Mouse (Mus musculus): ENCODE results near the gene Med25.
A peak's percentile ranks its signal among the peaks of the same experiment; 100 is the strongest.
"Not testable (repeated sequence)": the region's sequence is repeated elsewhere in the genome, so short reads cannot be mapped to it uniquely, and the experiment has no call there.

Gene Med25

DNA sequence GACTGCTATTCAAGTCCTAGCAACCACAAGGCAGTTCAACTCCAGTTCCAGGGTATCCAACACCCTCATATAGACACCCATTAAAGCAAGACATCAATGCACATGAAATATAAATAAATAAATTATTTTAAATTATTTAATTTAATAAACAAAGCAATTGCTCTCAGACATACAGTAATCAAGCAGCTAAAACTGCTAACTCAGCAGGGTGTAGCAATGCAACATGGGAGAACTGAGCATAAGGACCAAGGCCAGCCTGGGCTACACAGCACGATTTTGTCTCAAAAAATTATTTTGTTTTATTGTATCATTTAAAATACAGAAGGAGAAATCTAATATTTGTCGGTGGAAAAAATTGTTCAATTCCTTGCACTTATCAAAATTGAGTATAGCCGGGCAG is 1.7 kb upstream of the Med25 start:
- DNase-seq (ENCODE audit: extremely low spot score, low read depth, low spot score): no peak

DNA sequence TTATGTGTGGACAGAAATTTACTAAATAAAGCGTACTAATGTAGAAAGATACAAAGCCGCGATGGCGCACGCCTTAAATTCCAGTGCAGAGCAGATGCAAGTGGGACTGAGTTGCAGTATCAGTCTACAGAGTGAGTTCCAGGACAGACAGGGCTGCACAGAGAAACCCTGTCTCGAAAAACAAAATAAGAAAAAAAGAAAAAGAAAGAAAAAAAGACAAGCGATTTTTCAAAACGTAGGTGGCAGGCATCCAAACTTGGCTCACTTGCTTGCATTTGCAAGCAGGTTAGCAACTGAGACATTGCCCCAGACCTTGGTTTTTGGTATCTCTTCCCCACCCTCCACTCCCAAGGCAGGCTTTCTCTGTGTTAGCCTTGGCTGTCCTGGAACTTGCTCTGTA is 685 bp upstream of the Med25 start:
- no peak for DNase-seq (ENCODE audit: extremely low spot score, low read depth, low spot score)

DNA sequence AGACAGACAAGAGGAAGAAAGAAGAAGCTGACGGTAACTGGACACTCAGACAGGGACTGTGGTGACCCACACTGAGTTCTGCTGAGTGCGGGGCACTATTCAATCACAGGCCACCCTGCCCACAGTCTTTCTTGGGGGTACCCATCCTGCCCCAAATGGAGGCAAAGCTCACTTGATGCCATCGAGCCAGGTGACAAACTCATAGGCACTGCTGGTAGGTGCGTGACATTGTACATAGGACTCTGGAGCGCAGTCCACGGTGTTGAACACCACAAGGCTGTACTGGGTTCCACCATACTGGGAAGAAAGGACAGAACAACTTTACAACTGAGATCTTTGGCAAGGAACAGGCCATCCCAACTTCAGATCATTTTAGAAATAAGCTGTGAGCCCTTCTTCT is 901 bp downstream of the Med25 start:
- DNase-seq (ENCODE audit: extremely low spot score, low read depth, low spot score): no peak

DNA sequence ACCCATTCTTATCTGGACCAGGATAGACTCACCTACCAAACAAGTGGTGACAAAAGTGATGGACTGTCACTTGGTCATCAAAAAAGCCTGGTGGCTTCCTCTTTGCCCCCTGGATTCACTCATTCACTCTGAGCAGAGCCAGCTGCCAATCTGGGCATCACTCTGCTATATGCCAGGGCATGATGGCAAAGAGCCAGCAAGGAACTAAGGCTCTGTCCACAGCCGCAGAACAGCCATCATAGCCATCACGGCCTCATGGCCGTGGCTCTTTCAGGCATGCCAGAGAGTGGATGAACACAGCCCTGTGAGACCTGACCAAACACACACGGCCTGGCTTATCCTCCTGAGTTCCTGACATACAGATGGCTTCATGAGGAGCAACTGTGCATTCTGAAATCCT is 1.8 kb downstream of the Med25 start:
- DNase-seq (ENCODE audit: extremely low spot score, low read depth, low spot score): no peak

DNA sequence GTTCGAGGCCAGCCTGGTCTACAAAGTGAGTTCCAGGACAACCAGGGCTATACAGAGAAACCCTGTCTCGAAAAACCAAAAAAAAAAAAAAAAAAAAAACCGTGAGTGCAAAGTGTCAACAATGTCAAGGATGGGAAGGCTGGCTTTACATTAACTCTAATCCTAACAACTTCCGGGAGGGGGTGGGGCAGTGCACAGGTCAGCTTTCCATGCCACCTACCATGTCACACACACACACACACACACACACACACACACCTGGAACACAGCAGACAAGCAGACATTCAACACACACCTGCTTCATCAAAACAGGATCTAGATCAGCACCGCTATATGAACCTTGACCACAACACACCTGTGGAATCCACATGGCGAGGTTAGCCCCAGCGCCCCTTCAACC is 2.3 kb downstream of the Med25 start:
- DNase-seq (ENCODE audit: extremely low spot score, low read depth, low spot score): no peak

DNA sequence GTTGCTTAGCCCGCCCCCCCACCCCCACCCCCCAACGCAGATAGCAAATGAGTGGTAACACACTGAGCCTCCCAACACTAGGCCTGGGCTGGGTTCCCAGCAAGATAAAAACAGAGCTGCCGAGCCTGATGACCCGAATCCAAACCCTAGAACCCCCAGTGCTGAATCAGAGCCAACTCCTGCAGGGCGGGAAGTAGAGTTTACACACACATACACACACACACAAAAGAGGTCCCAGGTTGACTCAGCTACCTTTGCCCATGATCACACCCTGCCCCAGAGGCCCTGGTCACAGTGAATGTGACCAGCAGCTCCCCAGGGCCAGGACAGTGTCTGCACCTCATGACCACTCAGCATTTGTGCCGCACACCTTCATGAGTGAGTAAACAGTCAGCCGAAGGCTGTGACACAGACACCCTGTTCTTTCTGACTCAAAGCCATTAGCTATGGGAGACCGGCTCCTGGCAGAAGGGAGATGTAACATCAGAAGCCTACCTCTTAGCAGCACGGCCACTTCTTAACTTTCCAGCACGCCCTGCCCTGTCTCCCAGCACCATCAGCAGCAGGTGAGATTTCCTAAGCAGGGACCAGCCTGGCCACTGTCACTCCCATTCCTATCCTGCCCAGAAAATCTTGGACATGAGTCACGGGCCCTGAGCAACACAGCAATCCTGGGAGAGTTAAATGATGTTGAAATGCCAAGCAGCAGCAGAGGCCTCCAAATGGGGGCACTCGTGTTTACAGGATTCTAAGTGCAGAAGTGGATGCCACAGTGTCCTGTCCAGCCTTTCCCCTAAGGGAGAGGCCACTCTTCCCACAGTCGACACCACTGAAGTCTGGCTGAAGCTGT is 4.0 kb downstream of the Med25 start:
- DNase-seq (ENCODE audit: extremely low spot score, low read depth, low spot score): no peak

DNA sequence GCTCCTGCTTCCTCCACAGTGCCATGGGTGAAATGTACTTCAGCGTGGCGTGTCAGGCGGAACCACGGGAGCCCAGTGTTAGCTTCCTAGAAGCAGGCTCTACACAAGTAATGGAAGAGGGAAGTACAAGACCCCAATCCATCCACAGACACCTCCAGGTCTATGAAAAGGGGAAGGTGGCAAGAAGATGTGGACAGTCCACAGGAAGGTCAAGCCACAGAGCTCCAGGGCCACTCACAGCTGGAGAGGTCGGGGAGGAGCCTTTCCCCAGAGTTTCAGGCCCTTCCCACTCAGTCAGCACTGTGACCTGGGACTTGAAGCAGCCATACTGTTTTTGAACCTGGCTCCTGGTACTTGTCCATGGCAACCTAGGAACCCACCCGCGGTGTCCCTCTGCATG is 5.5 kb downstream of the Med25 start:
- DNase-seq (ENCODE audit: extremely low spot score, low read depth, low spot score): no peak

DNA sequence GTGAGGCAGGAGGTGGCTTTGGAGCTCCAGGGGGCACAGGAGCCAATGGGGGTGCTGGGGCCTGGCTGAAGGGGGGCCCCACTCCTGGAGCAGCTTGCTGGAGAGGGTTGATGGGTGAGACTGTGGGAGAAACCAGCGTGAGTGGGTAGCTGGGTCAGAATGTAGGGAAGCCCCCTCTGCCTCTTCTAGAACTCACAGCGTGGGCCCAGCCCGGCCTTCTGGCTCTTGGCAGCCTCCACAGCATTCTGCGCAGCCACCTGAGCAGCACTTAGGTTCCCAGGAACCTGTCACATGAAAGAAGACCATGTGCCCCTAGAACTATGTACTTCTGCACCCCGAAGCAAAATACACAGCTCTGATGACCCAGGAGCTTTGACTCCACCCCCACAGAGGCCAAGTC is 7.9 kb downstream of the Med25 start:
- no peak for DNase-seq (ENCODE audit: extremely low spot score, low read depth, low spot score)

DNA sequence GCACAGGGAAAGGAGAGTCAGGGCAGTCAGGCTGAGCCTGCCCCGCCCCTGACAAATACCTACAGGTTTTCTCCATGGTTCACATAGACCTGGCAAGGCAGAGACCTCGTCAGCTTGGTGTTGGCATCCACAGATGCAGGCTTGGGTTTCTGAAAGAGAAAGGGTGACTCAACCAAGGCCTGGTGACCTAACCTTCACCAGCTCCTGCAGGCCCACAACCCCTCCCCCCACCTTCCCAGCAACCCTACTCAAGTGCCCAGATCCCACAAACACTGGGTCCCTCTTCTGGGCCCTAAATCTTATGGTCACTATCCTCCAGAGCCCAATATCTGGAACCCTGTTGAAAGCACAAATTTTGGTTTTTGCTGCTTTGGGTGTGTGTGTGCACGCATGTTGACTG is 9.5 kb downstream of the Med25 start:
- no peak for DNase-seq (ENCODE audit: extremely low spot score, low read depth, low spot score)

DNA sequence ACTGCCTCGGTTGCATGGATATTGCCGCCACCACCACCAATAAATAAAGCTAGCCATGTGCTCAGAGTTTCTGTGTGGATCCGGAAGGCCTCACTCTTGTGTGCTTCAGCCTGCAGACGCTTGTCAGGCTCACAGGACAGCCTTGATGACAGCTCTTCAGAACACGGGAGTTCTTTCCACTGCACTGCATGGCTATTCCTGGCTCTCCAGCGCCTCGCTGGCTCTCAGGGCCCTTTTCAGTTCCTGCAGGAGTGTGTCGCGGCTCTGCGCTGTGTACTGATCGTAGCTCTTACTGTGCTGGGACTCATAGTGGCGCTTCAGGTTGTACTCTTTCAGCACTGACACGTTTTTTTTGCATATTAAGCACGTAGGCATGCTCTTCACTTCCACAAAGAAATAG is 14.7 kb downstream of the Med25 start:
- DNase-seq (ENCODE audit: extremely low spot score, low read depth, low spot score): no peak

DNA sequence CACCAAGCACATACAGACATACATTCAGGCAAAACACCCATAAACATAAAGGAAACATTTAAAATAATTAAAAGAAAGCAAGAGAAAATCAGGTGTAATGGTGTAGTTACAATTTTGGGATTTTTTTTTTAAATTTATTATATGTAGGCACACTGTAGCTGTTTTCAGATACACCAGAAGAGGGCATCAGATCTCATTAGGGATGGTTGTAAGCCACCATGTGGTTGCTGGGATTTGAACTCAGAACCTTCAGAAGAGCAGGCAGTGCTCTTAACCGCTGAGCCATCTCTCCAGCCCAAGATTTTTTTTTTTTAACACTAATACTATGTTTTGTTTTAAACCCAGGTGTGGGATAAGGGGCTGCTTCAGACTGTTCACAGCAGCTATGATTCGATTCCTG is 20.7 kb downstream of the Med25 start:
- DNase-seq (ENCODE audit: extremely low spot score, low read depth, low spot score): not testable (repeated sequence)

DNA sequence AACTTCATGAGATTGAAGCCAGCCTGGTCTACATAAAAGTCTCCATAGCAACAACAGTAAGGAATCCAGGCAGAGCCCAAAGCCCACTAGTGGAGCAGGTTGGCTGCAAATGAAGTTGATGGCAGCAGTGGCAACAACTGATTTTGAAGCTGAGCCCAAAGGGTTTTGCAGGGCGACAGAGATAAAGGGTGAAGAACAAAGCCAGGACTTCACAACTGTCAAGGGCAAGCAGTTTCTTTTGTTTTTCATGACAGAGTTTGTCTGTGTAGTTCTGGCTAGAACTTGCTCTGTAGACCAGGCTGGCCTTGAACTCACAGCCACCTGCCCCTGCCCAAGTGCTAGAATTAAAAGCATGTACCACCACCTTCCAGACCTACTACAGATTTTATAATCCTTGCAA is 21.3 kb downstream of the Med25 start:
- no peak for DNase-seq (ENCODE audit: extremely low spot score, low read depth, low spot score)

DNA sequence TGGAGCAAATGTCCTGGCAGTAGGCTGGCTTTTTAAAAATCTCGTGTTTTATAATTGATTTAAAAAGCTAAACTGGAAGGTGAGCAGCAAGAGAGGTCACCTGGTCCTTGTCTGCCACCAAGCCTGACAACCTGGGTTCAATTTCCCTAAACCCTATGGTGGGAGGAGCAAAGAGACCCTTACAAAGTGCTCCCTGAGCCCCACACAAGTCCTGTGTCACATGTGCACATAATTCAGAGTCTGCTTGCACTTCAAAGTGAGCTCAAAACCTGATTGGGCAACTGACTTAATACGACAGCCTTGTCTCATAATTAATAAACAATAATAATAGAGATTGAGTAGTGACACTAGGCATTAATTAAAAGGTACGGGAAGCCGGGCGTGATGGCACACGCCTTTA is 21.9 kb downstream of the Med25 start:
- no peak for DNase-seq (ENCODE audit: extremely low spot score, low read depth, low spot score)

DNA sequence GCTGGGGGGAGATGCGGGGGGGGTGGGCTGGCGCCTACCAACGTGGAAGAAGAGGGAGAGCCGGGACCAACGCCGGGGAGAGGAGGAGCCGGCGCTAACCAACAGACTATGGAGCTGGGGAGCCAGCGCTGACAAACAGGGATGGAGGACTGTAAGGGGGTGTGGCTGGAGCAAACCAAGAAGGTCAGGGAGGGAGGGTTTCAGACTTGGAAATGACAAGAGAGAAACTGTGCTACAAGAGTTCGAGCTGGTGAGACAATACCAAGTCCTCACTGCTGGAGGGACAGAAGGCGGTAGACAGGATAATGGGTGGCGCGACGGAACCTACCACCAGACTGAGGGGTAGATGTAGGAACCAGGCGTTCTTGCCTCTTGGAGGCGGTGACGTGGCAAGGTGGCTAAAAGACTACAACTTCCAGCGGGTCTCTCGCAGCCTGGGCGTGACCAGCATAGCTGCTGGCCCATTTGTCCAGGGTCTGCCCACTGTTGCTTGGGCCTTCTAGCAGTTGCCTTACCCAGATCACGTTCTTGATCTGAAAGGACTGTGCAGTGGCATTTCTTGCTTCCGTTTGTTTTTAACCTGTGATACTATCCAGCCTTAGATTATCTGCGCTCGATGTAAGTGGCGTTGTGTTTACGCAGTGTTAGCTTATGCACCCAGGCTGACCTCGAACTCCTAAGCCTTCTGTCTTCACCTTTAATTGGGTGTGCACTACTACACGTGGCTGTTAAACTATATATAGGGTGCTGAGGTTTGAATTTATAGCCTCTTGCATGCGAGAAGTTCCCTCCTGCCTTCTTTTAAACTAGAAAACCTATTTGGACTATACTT is 22.6 kb downstream of the Med25 start, which contains the start of gene Ptov1:
Ptov1 (minus strand) TSS at position 92 of the 832 bp plus-strand sequence.
- peak; percentile 93 for DNase-seq (ENCODE audit: extremely low spot score, low read depth, low spot score)

DNA sequence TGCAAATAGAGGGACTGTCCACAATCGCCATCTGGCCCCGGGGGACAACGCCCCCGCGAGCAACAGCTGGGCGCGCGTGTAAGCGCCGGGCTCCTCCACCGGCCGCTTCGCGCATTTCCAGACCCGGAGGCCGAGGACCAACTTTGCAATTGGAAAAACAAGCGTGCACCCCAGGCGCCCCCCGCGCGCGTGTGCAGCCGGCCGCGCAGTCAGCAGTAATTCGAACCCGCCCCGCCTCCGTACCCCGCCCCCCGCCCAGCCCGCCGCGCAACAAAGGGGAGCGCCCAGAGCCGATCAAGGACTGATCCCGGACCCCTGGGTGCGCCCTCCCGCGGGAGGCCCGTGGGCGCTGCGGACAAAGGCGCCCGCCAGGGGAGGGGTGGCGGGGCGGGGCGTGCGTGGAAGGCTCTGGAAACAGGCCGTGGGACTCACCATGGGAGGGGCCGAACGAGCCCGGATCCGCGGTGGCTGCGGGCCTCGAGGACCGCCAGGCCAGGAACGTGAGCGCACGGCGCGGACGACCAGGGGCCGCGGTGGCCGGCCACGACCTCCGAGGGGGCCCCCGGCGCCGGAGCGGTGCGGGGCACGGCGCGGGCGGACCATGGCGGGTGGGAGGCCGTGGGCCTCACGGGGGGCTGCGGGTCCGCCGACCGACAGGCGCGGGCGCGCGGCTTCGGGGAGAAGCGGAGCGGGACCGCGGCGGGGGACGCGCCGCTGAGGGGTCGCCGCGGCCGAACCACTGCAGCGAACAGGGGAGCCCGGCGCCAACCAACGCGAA is 23.4 kb downstream of the Med25 start:
- no peak for DNase-seq (ENCODE audit: extremely low spot score, low read depth, low spot score)

DNA sequence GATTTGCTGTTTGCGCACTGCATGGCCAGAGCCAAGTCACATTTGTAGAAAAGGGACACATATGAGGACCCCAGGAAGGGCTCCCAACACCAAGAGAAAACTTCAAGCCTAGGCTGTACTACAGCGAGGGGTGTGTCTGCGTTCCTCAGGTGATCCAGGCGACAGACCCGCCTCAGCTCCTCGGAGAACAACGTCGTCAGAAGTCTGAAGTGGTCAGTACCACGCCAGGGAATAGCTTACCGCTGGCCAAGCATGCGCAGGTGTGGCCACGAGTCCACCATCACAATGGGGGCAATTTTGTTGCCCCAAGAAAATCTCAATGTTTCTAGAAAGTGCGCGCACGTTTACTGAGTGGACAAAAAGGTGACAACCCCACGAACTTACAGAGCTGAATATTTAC is 24.0 kb downstream of the Med25 start:
- no peak for DNase-seq (ENCODE audit: extremely low spot score, low read depth, low spot score)

DNA sequence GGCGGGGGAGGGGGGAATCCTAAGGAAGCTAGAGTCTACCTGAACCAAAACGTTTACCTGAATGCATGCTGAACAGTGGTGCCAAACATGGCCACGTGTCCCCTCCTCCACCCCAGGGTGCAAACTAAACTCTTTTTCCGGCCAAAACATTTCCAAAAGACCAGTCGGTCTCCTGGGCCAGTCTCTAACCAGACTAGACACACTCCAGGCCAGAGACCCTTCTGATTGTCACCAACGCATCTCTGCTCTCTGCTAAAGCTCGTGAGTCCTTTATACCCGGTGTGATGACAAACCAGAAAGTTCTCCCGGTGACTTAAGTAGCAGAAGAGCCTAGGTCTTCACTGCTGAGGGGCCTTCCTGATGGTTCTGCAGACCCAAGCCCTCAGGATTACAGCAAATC is 24.7 kb downstream of the Med25 start:
- no peak for DNase-seq (ENCODE audit: extremely low spot score, low read depth, low spot score)

DNA sequence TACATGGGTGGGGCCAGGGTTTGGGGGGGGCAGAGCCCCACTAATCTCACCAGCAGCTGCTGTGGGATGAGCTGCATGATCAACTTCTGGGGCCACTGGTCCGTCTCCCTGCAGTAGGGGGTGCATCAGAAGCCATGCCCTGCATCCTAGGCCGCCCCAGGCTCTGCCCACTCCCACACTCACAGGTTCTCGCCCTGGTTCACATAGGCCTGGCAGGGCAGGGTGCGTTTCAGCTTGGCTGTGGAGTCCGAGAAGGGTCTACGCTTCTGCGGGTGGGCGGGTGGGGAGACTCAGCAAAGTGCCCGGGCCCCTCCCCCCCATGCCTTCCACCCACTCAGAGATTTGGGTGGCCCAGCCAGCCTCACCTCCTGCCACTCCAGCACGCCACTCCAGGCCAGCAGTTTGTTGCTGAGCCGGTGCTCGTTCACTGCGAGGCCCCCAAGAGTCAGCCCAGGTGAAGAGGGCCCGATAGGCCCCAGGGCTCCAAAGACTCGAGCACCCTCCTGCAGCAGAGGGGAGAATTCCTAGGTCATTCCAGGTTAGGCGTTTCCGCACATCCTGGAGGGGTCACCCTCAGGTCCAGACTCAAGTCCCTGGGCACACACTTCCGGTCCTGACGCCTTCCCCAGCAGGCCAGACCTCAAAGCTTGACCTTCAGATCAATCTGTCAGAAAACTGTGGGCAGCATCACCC is 25.4 kb downstream of the Med25 start:
- no peak for DNase-seq (ENCODE audit: extremely low spot score, low read depth, low spot score)

DNA sequence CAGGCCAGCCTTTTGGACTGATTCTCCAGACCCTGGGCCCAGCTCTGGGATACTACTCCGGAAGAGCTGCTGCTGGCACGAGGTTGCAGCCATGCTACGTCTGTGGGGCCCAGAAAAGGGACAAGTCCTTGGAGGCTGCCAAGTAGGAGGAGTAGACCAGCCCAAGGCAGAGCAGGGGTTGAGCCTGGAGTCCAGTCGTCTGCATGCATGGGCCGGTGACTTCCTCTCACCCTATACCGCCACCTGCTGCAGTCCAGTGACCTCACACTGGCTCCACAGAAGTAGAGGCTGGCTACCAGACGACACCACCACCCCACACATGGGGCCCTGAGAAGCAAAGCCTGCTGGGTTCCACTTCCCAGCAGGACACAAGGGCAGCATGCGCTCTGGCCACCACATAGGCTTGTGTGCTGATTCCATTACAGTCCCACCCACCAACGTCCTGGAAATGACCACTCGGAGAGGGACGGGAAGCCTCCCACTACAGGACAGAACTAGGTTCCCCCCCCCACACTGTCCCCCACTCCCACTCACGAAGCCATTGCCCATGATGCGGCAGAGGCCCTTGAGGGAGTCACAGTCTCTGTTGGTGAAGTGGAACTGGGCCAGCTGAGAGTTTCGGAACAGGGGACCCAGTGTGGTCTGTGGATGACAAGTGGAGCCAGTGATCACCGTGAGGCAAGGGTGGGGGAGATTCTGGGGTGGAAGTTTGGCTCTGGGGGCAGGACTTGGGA is 26.1 kb downstream of the Med25 start:
- DNase-seq (ENCODE audit: extremely low spot score, low read depth, low spot score): no peak

Measured in hindlimb bud, embryonic 11.5 days (tissue).